Mouse (Mus musculus): Measurements from ENCODE around the gene Setd7. TPM values are rescaled to one million over a fixed set of nuclear protein-coding genes. Genes with fewer than 3 reads are reported as not detected.

The Setd7 gene
- polyA plus RNA-seq, 1 experiment = 62.8 TPM

DNA sequence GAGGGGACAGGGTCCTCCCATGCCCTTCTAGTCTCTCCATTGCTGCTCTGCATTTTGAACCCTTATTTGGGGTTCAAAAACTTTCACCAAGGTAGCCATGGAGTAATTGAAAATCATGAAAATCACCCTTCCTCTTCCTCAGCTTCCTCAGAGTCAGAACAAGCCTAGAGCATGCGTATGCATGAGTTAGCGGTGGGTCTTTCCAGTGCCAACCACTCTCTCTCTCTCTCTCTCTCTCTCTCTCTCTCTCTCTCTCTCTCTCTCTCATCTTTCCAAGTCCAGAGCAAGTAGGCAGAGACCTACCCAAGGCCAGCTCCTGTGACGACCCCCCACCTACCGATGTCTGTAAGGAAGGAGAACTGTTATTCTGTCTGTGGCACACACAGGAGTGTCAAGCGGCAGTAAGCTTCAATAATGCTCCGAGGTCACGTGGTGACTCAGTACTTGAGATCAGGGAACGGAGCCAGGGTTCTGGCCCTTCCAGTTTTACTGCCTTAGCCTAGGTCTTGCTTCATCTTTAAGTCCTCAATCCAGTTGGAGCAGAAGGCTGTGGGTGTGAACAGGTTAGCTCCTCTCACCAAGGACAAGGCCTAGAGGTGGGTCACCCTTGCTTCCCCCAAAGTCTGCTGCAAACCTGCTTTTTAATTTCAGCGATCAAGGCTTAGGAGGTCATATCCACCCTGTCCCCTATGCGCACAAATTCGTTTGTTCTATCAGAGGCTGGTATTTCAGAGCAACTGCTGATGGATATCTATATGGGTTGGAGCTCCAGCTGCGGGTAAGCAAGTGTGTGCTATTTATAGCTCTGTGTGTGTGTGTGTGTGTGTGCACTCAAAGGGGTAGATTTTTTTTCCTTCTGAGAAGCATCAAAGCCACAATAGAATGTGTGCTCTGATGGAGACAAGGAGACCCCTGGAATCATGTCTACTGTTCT lies 17.4 kb upstream of the Setd7 start:
- no peak for TF ChIP-seq POLR2A (IDR thresholded peaks at IDR 0.05; ENCODE audit: control insufficient read depth, extremely low read depth, insufficient read depth, low read length, poor library complexity)
- no peak for TF ChIP-seq CTCF (IDR thresholded peaks at IDR 0.05; ENCODE audit: borderline replicate concordance, control insufficient read depth, extremely low read depth, insufficient read depth, low read length, poor library complexity)
- no peak for DNase-seq
- Histone ChIP-seq H3K27ac (ENCODE audit: control insufficient read depth, insufficient read depth, low read length) (peak overlapping the region; percentile 83), H3K27me3 (ENCODE audit: control insufficient read depth, insufficient read depth, low read length) (no peaks in the 10 kb centered on the region), H3K4me1 (replicated peaks; ENCODE audit: control insufficient read depth, insufficient read depth, low read length) (peaks cover 20% of the 10 kb centered on the region), H3K4me3 (ENCODE audit: control insufficient read depth, insufficient read depth, low read length) (no peak overlapping the region), H3K36me3 (ENCODE audit: control insufficient read depth, insufficient read depth, low read length) (no peaks in the 10 kb centered on the region)
- 24% methylated on average over 12 of the region's 12 CpGs for WGBS

DNA sequence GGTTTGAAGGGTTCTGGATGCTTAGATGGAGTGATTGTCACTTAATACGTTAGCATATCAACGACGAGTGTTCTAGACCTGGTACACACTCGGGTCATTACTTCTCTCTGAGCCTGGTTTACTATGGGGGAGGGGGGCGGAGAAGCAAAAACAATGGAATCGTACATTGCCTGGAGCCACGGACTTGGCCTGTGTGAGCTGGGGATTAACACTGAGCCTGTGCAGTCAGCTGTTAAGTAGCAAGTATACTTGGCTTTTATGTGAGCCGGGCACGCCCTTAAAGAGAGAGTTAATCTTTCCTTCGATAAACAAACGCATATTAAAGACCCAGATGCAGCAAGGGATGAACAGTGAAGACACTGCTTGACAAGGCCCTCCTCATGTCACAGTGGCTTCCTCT lies 16.7 kb upstream of the Setd7 start:
- no peak for DNase-seq
- no peak for TF ChIP-seq POLR2A (IDR thresholded peaks at IDR 0.05; ENCODE audit: control insufficient read depth, extremely low read depth, insufficient read depth, low read length, poor library complexity)
- no peak for TF ChIP-seq CTCF (IDR thresholded peaks at IDR 0.05; ENCODE audit: borderline replicate concordance, control insufficient read depth, extremely low read depth, insufficient read depth, low read length, poor library complexity)
- H3K27me3 ChIP-seq (ENCODE audit: control insufficient read depth, insufficient read depth, low read length) = no peaks in the 10 kb centered on the region
- no peak overlapping the region for H3K4me3 ChIP-seq (ENCODE audit: control insufficient read depth, insufficient read depth, low read length)
- no peaks in the 10 kb centered on the region for H3K36me3 ChIP-seq (ENCODE audit: control insufficient read depth, insufficient read depth, low read length)
- WGBS = 96% methylated on average over 11 of the region's 11 CpGs
- H3K27ac ChIP-seq (ENCODE audit: control insufficient read depth, insufficient read depth, low read length) = no peak overlapping the region
- peaks cover 20% of the 10 kb centered on the region for H3K4me1 ChIP-seq (replicated peaks; ENCODE audit: control insufficient read depth, insufficient read depth, low read length)

GRCm38 (mm10) chr3:51573915-51574314 lies 13.2 kb upstream of the Setd7 start:
- no peak for DNase-seq
- peaks cover 16% of the 10 kb centered on the region for H3K4me1 ChIP-seq (replicated peaks; ENCODE audit: control insufficient read depth, insufficient read depth, low read length)
- H3K4me3 ChIP-seq (ENCODE audit: control insufficient read depth, insufficient read depth, low read length) = no peak overlapping the region
- TF ChIP-seq POLR2A (IDR thresholded peaks at IDR 0.05; ENCODE audit: control insufficient read depth, extremely low read depth, insufficient read depth, low read length, poor library complexity) = no peak
- no peak for TF ChIP-seq CTCF (IDR thresholded peaks at IDR 0.05; ENCODE audit: borderline replicate concordance, control insufficient read depth, extremely low read depth, insufficient read depth, low read length, poor library complexity)
- 93% methylated on average over 9 of the region's 9 CpGs for whole genome bisulfite sequencing
- H3K36me3 ChIP-seq (ENCODE audit: control insufficient read depth, insufficient read depth, low read length) = no peaks in the 10 kb centered on the region
- H3K27ac ChIP-seq (ENCODE audit: control insufficient read depth, insufficient read depth, low read length) = no peak overlapping the region
- no peaks in the 10 kb centered on the region for H3K27me3 ChIP-seq (ENCODE audit: control insufficient read depth, insufficient read depth, low read length)

DNA sequence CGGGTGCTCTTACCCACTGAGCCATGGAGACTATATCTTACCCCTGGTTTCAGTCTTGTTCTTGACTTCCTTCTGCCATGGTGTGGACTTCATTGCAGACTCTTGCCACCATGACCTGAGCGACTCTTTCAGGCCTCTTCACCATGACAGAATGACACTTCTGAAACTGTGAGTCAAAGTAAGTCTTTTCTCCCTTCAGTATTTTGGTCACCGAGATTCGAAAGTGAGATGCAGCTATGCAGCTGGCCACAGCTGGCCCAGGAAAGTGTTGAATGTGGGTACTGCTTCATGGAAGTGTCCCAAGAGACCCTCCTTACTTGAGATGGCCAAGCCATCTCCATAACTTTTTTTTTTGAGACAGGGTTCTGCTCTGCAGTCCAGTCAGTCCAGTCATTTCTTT lies 9.5 kb upstream of the Setd7 start:
- no peaks in the 10 kb centered on the region for H3K27me3 ChIP-seq (ENCODE audit: control insufficient read depth, insufficient read depth, low read length)
- H3K27ac ChIP-seq (ENCODE audit: control insufficient read depth, insufficient read depth, low read length) = no peak overlapping the region
- no peak for DNase-seq
- H3K4me1 ChIP-seq (replicated peaks; ENCODE audit: control insufficient read depth, insufficient read depth, low read length) = peaks cover 9% of the 10 kb centered on the region
- TF ChIP-seq POLR2A (IDR thresholded peaks at IDR 0.05; ENCODE audit: control insufficient read depth, extremely low read depth, insufficient read depth, low read length, poor library complexity) = no peak
- TF ChIP-seq CTCF (IDR thresholded peaks at IDR 0.05; ENCODE audit: borderline replicate concordance, control insufficient read depth, extremely low read depth, insufficient read depth, low read length, poor library complexity) = no peak
- 96% methylated on average over 4 of the region's 4 CpGs for WGBS
- no peak overlapping the region for H3K4me3 ChIP-seq (ENCODE audit: control insufficient read depth, insufficient read depth, low read length)
- H3K36me3 ChIP-seq (ENCODE audit: control insufficient read depth, insufficient read depth, low read length) = no peaks in the 10 kb centered on the region

- TF ChIP-seq POLR2A (IDR thresholded peaks at IDR 0.05; ENCODE audit: control insufficient read depth, extremely low read depth, insufficient read depth, low read length, poor library complexity) (no peak), CTCF (IDR thresholded peaks at IDR 0.05; ENCODE audit: borderline replicate concordance, control insufficient read depth, extremely low read depth, insufficient read depth, low read length, poor library complexity) (no peak)
- H3K4me1 ChIP-seq (replicated peaks; ENCODE audit: control insufficient read depth, insufficient read depth, low read length) = peaks cover 37% of the 10 kb centered on the region
- no peaks in the 10 kb centered on the region for H3K27me3 ChIP-seq (ENCODE audit: control insufficient read depth, insufficient read depth, low read length)
- no peak overlapping the region for H3K27ac ChIP-seq (ENCODE audit: control insufficient read depth, insufficient read depth, low read length)
- no peak for DNase-seq
- H3K4me3 ChIP-seq (ENCODE audit: control insufficient read depth, insufficient read depth, low read length) = no peak overlapping the region
- WGBS = 29% methylated on average over 6 of the region's 6 CpGs
- no peaks in the 10 kb centered on the region for H3K36me3 ChIP-seq (ENCODE audit: control insufficient read depth, insufficient read depth, low read length)
Measured at GRCm38 (mm10) chr3:51561993-51562385, 1.3 kb upstream of the Setd7 start.

- peak; percentile 60 for DNase-seq
- TF ChIP-seq POLR2A (IDR thresholded peaks at IDR 0.05; ENCODE audit: control insufficient read depth, extremely low read depth, insufficient read depth, low read length, poor library complexity) (no peak), CTCF (IDR thresholded peaks at IDR 0.05; ENCODE audit: borderline replicate concordance, control insufficient read depth, extremely low read depth, insufficient read depth, low read length, poor library complexity) (peak; percentile 48; the same call in 1 of the 2 replicates)
- H3K27me3 ChIP-seq (ENCODE audit: control insufficient read depth, insufficient read depth, low read length) = no peaks in the 10 kb centered on the region
- peaks cover 35% of the 10 kb centered on the region for H3K4me1 ChIP-seq (replicated peaks; ENCODE audit: control insufficient read depth, insufficient read depth, low read length)
- WGBS = under 1% methylated on average over 32 of the region's 32 CpGs
- peak overlapping the region; percentile 68 for H3K27ac ChIP-seq (ENCODE audit: control insufficient read depth, insufficient read depth, low read length)
- H3K4me3 ChIP-seq (ENCODE audit: control insufficient read depth, insufficient read depth, low read length) = peak overlapping the region; percentile 98
- no peaks in the 10 kb centered on the region for H3K36me3 ChIP-seq (ENCODE audit: control insufficient read depth, insufficient read depth, low read length)
Measured at GRCm38 (mm10) chr3:51561109-51561992, 672 bp upstream of the Setd7 start.

All from thymus, adult 2 months (tissue).